Mouse (Mus musculus): ENCODE measurements around the gene AL607142.1.

- TF ChIP-seq CTCF (IDR thresholded peaks at IDR 0.05; ENCODE audit: low read depth) = no peak
- no peak for TF ChIP-seq EP300 (optimal IDR thresholded peaks at IDR 0.05)
Measured at GRCm38 (mm10) chr4:120063353-120064124, 1.3 kb upstream of the AL607142.1 start.
